Mouse (Mus musculus): ENCODE results near the gene Dpm2. TPM values are rescaled to one million over a fixed set of nuclear protein-coding genes. Genes with fewer than 3 reads are reported as not detected.
A peak's percentile ranks its signal among the peaks of the same experiment; 100 is the strongest.

The Dpm2 gene
- polyA plus RNA-seq, 2 experiments from 2014 or later = 131 to 166 TPM

GRCm38 (mm10) chr2:32586871-32587351 lies 16.3 kb downstream of the Dpm2 start, which contains the start of gene St6galnac4:
TSS of gene St6galnac4 (plus strand) at chr2:32587095.
- peak; percentile 81 for ATAC-seq

- peak; percentile 51 for ATAC-seq
Measured at GRCm38 (mm10) chr2:32587731-32588321, 17.2 kb downstream of the Dpm2 start.

GRCm38 (mm10) chr2:32589213-32589795 lies 18.6 kb downstream of the Dpm2 start:
- ATAC-seq = no peak

GRCm38 (mm10) chr2:32590224-32590623 lies 19.6 kb downstream of the Dpm2 start:
- no peak for ATAC-seq

- ATAC-seq = no peak
Measured at GRCm38 (mm10) chr2:32591249-32591648, 20.6 kb downstream of the Dpm2 start.

- no peak for ATAC-seq
Measured at GRCm38 (mm10) chr2:32596725-32597124, 26.1 kb downstream of the Dpm2 start.

- ATAC-seq = no peak
Measured at GRCm38 (mm10) chr2:32597248-32597647, 26.6 kb downstream of the Dpm2 start.

- ATAC-seq = no peak
Measured at GRCm38 (mm10) chr2:32597699-32598098, 27.0 kb downstream of the Dpm2 start.

GRCm38 (mm10) chr2:32598506-32598905 lies 27.8 kb downstream of the Dpm2 start:
- ATAC-seq = no peak

- no peak for ATAC-seq
Measured at GRCm38 (mm10) chr2:32599409-32599808, 28.8 kb downstream of the Dpm2 start, which contains the start of gene St6galnac6. TSS of gene St6galnac6 (plus strand) at chr2:32599709.

- ATAC-seq = peak; percentile 71
Measured at GRCm38 (mm10) chr2:32601417-32602065, 30.9 kb downstream of the Dpm2 start.

GRCm38 (mm10) chr2:32602600-32603054 lies 32.0 kb downstream of the Dpm2 start:
- ATAC-seq = peak; percentile 59

- ATAC-seq = no peak
Measured at GRCm38 (mm10) chr2:32604631-32605030, 34.0 kb downstream of the Dpm2 start.

GRCm38 (mm10) chr2:32606161-32607142 lies 35.8 kb downstream of the Dpm2 start:
- peak; percentile 58 for ATAC-seq

GRCm38 (mm10) chr2:32607262-32607947 lies 36.7 kb downstream of the Dpm2 start:
- ATAC-seq = peak; percentile 65

- ATAC-seq = no peak
Measured at GRCm38 (mm10) chr2:32608141-32608777, 37.6 kb downstream of the Dpm2 start.

GRCm38 (mm10) chr2:32608778-32609435 lies 38.2 kb downstream of the Dpm2 start:
- ATAC-seq = peak; percentile 20

GRCm38 (mm10) chr2:32610610-32611229 lies 40.1 kb downstream of the Dpm2 start:
- ATAC-seq = no peak

- no peak for ATAC-seq
Measured at GRCm38 (mm10) chr2:32612274-32612673, 41.6 kb downstream of the Dpm2 start.

GRCm38 (mm10) chr2:32617109-32617508 lies 46.5 kb downstream of the Dpm2 start:
- no peak for ATAC-seq

All from CD4-positive, CD25-positive, alpha-beta regulatory T cell, adult 4 months (primary cell).